Mouse (Mus musculus): ENCODE results near the gene Cd82. TPM values are rescaled to one million over a fixed set of nuclear protein-coding genes. Genes with fewer than 3 reads are reported as not detected.

Gene Cd82
- total and polyA plus RNA-seq, 3 experiments: 0.20 to 30.6 (median 1.5) TPM

GRCm38 (mm10) chr2:93482036-93482644, 19.2 kb upstream of the Cd82 start:
- peaks cover 17% of the 10 kb centered on the region for H3K27me3 ChIP-seq (ENCODE audit: insufficient read depth, low read length)
- H3K36me3 ChIP-seq (replicated peaks): no peaks in the 10 kb centered on the region
- TF ChIP-seq CTCF (IDR thresholded peaks at IDR 0.05; ENCODE audit: low read depth, low read length) (no peak), TAL1 (conservative IDR thresholded peaks at IDR 0.05; ENCODE audit: low read depth, low read length) (no peak), GATA2 (IDR thresholded peaks at IDR 0.05; ENCODE audit: borderline replicate concordance, low read depth, low read length) (no peak), GATA1 (IDR thresholded peaks at IDR 0.05; ENCODE audit: borderline replicate concordance, low read length) (no peak), POLR2AphosphoS5 (IDR thresholded peaks at IDR 0.05; ENCODE audit: insufficient replicate concordance, low read depth, low read length) (no peak)
- H3K4me1 ChIP-seq (ENCODE audit: insufficient read depth, low read depth, low read length): no peaks in the 10 kb centered on the region
- no peak for ATAC-seq (ENCODE audit: extremely low read depth, insufficient number of reproducible peaks, low FRiP score, poor library complexity, severe bottlenecking)
- no peaks in the 10 kb centered on the region for H3K9me3 ChIP-seq (replicated peaks)
- no peak for DNase-seq (ENCODE audit: low spot score)
- H3K4me3 ChIP-seq (ENCODE audit: low read depth, low read length): no peak overlapping the region

- H3K36me3 ChIP-seq (replicated peaks): no peaks in the 10 kb centered on the region
- ATAC-seq (ENCODE audit: extremely low read depth, insufficient number of reproducible peaks, low FRiP score, poor library complexity, severe bottlenecking): no peak
- no peak for DNase-seq (ENCODE audit: low spot score)
- TF ChIP-seq POLR2AphosphoS5 (IDR thresholded peaks at IDR 0.05; ENCODE audit: insufficient replicate concordance, low read depth, low read length): no peak
- TF ChIP-seq CTCF (IDR thresholded peaks at IDR 0.05; ENCODE audit: low read depth, low read length): no peak
- no peak for TF ChIP-seq GATA1 (IDR thresholded peaks at IDR 0.05; ENCODE audit: borderline replicate concordance, low read length)
- TF ChIP-seq GATA2 (IDR thresholded peaks at IDR 0.05; ENCODE audit: borderline replicate concordance, low read depth, low read length): no peak
- TF ChIP-seq TAL1 (conservative IDR thresholded peaks at IDR 0.05; ENCODE audit: low read depth, low read length): no peak
- H3K9me3 ChIP-seq (replicated peaks): no peaks in the 10 kb centered on the region
- peaks cover 24% of the 10 kb centered on the region for H3K27me3 ChIP-seq (ENCODE audit: insufficient read depth, low read length)
- H3K4me3 ChIP-seq (ENCODE audit: low read depth, low read length): no peak overlapping the region
- no peaks in the 10 kb centered on the region for H3K4me1 ChIP-seq (ENCODE audit: insufficient read depth, low read depth, low read length)
These were observed 15.8 kb upstream of the Cd82 start for GRCm38 (mm10) chr2:93478744-93479143.

- H3K4me3 ChIP-seq (ENCODE audit: low read depth, low read length): no peak overlapping the region
- no peak for ATAC-seq (ENCODE audit: extremely low read depth, insufficient number of reproducible peaks, low FRiP score, poor library complexity, severe bottlenecking)
- H3K36me3 ChIP-seq (replicated peaks): no peaks in the 10 kb centered on the region
- H3K4me1 ChIP-seq (ENCODE audit: insufficient read depth, low read depth, low read length): no peaks in the 10 kb centered on the region
- TF ChIP-seq CTCF (IDR thresholded peaks at IDR 0.05; ENCODE audit: low read depth, low read length) (peak; percentile 99), GATA1 (IDR thresholded peaks at IDR 0.05; ENCODE audit: borderline replicate concordance, low read length) (no peak)
- no peaks in the 10 kb centered on the region for H3K9me3 ChIP-seq (replicated peaks)
- peak; percentile 28 for DNase-seq (ENCODE audit: low spot score)
- peaks cover 24% of the 10 kb centered on the region for H3K27me3 ChIP-seq (ENCODE audit: insufficient read depth, low read length)
These were observed 14.6 kb upstream of the Cd82 start for GRCm38 (mm10) chr2:93477519-93477918.

GRCm38 (mm10) chr2:93476487-93476886, 13.5 kb upstream of the Cd82 start:
- TF ChIP-seq GATA1 (IDR thresholded peaks at IDR 0.05; ENCODE audit: borderline replicate concordance, low read length): no peak
- no peak for TF ChIP-seq TAL1 (conservative IDR thresholded peaks at IDR 0.05; ENCODE audit: low read depth, low read length)
- no peak for TF ChIP-seq POLR2AphosphoS5 (IDR thresholded peaks at IDR 0.05; ENCODE audit: insufficient replicate concordance, low read depth, low read length)
- TF ChIP-seq GATA2 (IDR thresholded peaks at IDR 0.05; ENCODE audit: borderline replicate concordance, low read depth, low read length): no peak
- no peak for TF ChIP-seq CTCF (IDR thresholded peaks at IDR 0.05; ENCODE audit: low read depth, low read length)
- DNase-seq (ENCODE audit: low spot score): no peak
- H3K4me1 ChIP-seq (ENCODE audit: insufficient read depth, low read depth, low read length): no peaks in the 10 kb centered on the region
- H3K36me3 ChIP-seq (replicated peaks): no peaks in the 10 kb centered on the region
- H3K9me3 ChIP-seq (replicated peaks): no peaks in the 10 kb centered on the region
- H3K27me3 ChIP-seq (ENCODE audit: insufficient read depth, low read length): peaks cover 20% of the 10 kb centered on the region
- H3K4me3 ChIP-seq (ENCODE audit: low read depth, low read length): no peak overlapping the region
- ATAC-seq (ENCODE audit: extremely low read depth, insufficient number of reproducible peaks, low FRiP score, poor library complexity, severe bottlenecking): no peak

- Histone ChIP-seq H3K4me1 (ENCODE audit: insufficient read depth, low read depth, low read length) (no peaks in the 10 kb centered on the region), H3K36me3 (replicated peaks) (no peaks in the 10 kb centered on the region), H3K9me3 (replicated peaks) (no peaks in the 10 kb centered on the region), H3K4me3 (ENCODE audit: low read depth, low read length) (no peak overlapping the region), H3K27me3 (ENCODE audit: insufficient read depth, low read length) (peaks cover 17% of the 10 kb centered on the region)
- TF ChIP-seq TAL1 (conservative IDR thresholded peaks at IDR 0.05; ENCODE audit: low read depth, low read length): no peak
- TF ChIP-seq POLR2AphosphoS5 (IDR thresholded peaks at IDR 0.05; ENCODE audit: insufficient replicate concordance, low read depth, low read length): no peak
- no peak for TF ChIP-seq GATA2 (IDR thresholded peaks at IDR 0.05; ENCODE audit: borderline replicate concordance, low read depth, low read length)
- peak; percentile 30 for TF ChIP-seq CTCF (IDR thresholded peaks at IDR 0.05; ENCODE audit: low read depth, low read length)
- DNase-seq (ENCODE audit: low spot score) (peak; percentile 63), ATAC-seq (ENCODE audit: extremely low read depth, insufficient number of reproducible peaks, low FRiP score, poor library complexity, severe bottlenecking) (no peak; the same call in 1 of the 2 replicates)
These were observed 12.1 kb upstream of the Cd82 start for GRCm38 (mm10) chr2:93475040-93475439.

GRCm38 (mm10) chr2:93473915-93474314, 11.0 kb upstream of the Cd82 start:
- peaks cover 15% of the 10 kb centered on the region for H3K27me3 ChIP-seq (ENCODE audit: insufficient read depth, low read length)
- H3K4me1 ChIP-seq (ENCODE audit: insufficient read depth, low read depth, low read length): no peaks in the 10 kb centered on the region
- no peaks in the 10 kb centered on the region for H3K36me3 ChIP-seq (replicated peaks)
- no peaks in the 10 kb centered on the region for H3K9me3 ChIP-seq (replicated peaks)
- DNase-seq (ENCODE audit: low spot score): no peak
- no peak for ATAC-seq (ENCODE audit: extremely low read depth, insufficient number of reproducible peaks, low FRiP score, poor library complexity, severe bottlenecking)
- H3K4me3 ChIP-seq (ENCODE audit: low read depth, low read length): no peak overlapping the region
- no peak for TF ChIP-seq GATA2 (IDR thresholded peaks at IDR 0.05; ENCODE audit: borderline replicate concordance, low read depth, low read length)
- TF ChIP-seq POLR2AphosphoS5 (IDR thresholded peaks at IDR 0.05; ENCODE audit: insufficient replicate concordance, low read depth, low read length): no peak
- TF ChIP-seq CTCF (IDR thresholded peaks at IDR 0.05; ENCODE audit: low read depth, low read length): no peak
- no peak for TF ChIP-seq TAL1 (conservative IDR thresholded peaks at IDR 0.05; ENCODE audit: low read depth, low read length)
- no peak for TF ChIP-seq GATA1 (IDR thresholded peaks at IDR 0.05; ENCODE audit: borderline replicate concordance, low read length)
